Mouse (Mus musculus) WW6 (cell line): ENCODE measurements at regions not wholly inside any gene's neighbourhood (a gene's known extent, or its start where the extent isn't known, plus 50 kb on each side); places are given as distances from the start of the nearest gene placed in this dataset.
"Not testable (repeated sequence)": the region's sequence is repeated elsewhere in the genome, so short reads cannot be mapped to it uniquely, and the experiment has no call there.

Experiments used
- DNase-seq: peaks from one replicate; pipeline ENCODE4 v3.0.0-alpha.2; 2013; ENCODE audit warnings: low read depth, low spot score

GRCm38 (mm10) chr1:112486046-112486445 is 621.3 kb upstream of the Dsel start:
- not testable (repeated sequence) for DNase-seq

- DNase-seq: peak; percentile 28
These were observed 591.3 kb upstream of the Dsel start for GRCm38 (mm10) chr1:112456047-112456446.

- DNase-seq: no peak
These were observed 587.7 kb upstream of the Dsel start for GRCm38 (mm10) chr1:112452390-112452789.

- DNase-seq: no peak
These were observed 586.9 kb upstream of the Dsel start for GRCm38 (mm10) chr1:112451622-112452021.

GRCm38 (mm10) chr1:112439109-112439508 is 574.4 kb upstream of the Dsel start:
- DNase-seq: no peak

- peak; percentile 38 for DNase-seq
These were observed 551.8 kb upstream of the Dsel start for GRCm38 (mm10) chr1:112416350-112417083.

GRCm38 (mm10) chr1:112388807-112389206 is 524.1 kb upstream of the Dsel start:
- DNase-seq: no peak

GRCm38 (mm10) chr1:112384015-112384414 is 519.3 kb upstream of the Dsel start:
- DNase-seq: no peak

GRCm38 (mm10) chr1:112379651-112380264 is 515.0 kb upstream of the Dsel start:
- DNase-seq: no peak

GRCm38 (mm10) chr1:112378660-112379059 is 513.9 kb upstream of the Dsel start:
- no peak for DNase-seq

- no peak for DNase-seq
These were observed 491.1 kb upstream of the Dsel start for GRCm38 (mm10) chr1:112355816-112356215.
